Mouse (Mus musculus) erythroblast, embryonic 14.5 days (primary cell): ENCODE measurements around the gene Cacna1g.

Experiments
- GATA1 ChIP-seq: IDR thresholded peaks from 2 replicates; pipeline ENCODE4 v1.6.1; 2012; ENCODE audit warnings: low read length, inconsistent platforms, mixed read lengths
- TAL1 ChIP-seq: IDR thresholded peaks from 3 replicates; pipeline ENCODE4 v1.6.1; 2012; ENCODE audit warnings: low read length, inconsistent platforms, mixed read lengths

- no peak for TF ChIP-seq GATA1
- TF ChIP-seq TAL1 = no peak
Observed at GRCm38 (mm10) chr11:94359168-94359567, 114.8 kb downstream of the Cacna1g start.
